Mouse (Mus musculus) kidney, adult 8-10 months (tissue): ENCODE data around the gene Hectd1.

Experiments used
- DNase-seq, 2 experiments: peaks; one replicate each; pipeline ENCODE4 v3.0.0; 2022

Gene Hectd1

GRCm38 (mm10) chr12:51829290-51830076 lies at the start of gene Hectd1:
Gene Hectd1, minus strand, starts transcription at chr12:51829536.
- DNase-seq = peak; percentile 74 to 79

- peak in 1 of 2 experiments; percentile 22 for DNase-seq
Observed at GRCm38 (mm10) chr12:51871446-51872144, 42.3 kb upstream of the Hectd1 start.

GRCm38 (mm10) chr12:51869511-51869910 lies 40.2 kb upstream of the Hectd1 start:
- DNase-seq = peak; percentile 49 to 56

GRCm38 (mm10) chr12:51867076-51867475 lies 37.7 kb upstream of the Hectd1 start:
- no peak for DNase-seq

- DNase-seq = peak in 1 of 2 experiments; percentile 49
Observed at GRCm38 (mm10) chr12:51866226-51866910, 37.0 kb upstream of the Hectd1 start.

GRCm38 (mm10) chr12:51865790-51866179 lies 36.4 kb upstream of the Hectd1 start:
- DNase-seq = peak in 1 of 2 experiments; percentile 37

- no peak for DNase-seq
Observed at GRCm38 (mm10) chr12:51865061-51865789, 35.9 kb upstream of the Hectd1 start.

GRCm38 (mm10) chr12:51863116-51864002 lies 34.0 kb upstream of the Hectd1 start:
- DNase-seq = peak; percentile 48 to 56

GRCm38 (mm10) chr12:51858134-51859028 lies 29.0 kb upstream of the Hectd1 start:
- no peak for DNase-seq

GRCm38 (mm10) chr12:51856768-51857295 lies 27.5 kb upstream of the Hectd1 start:
- DNase-seq = no peak

GRCm38 (mm10) chr12:51855872-51856271 lies 26.5 kb upstream of the Hectd1 start:
- no peak for DNase-seq

- no peak for DNase-seq
Observed at GRCm38 (mm10) chr12:51855453-51855852, 26.1 kb upstream of the Hectd1 start.

- no peak for DNase-seq
Observed at GRCm38 (mm10) chr12:51851617-51852016, 22.3 kb upstream of the Hectd1 start.

GRCm38 (mm10) chr12:51851155-51851554 lies 21.8 kb upstream of the Hectd1 start:
- DNase-seq = no peak

GRCm38 (mm10) chr12:51850339-51850738 lies 21.0 kb upstream of the Hectd1 start:
- DNase-seq = no peak

- no peak for DNase-seq
Observed at GRCm38 (mm10) chr12:51849902-51850301, 20.6 kb upstream of the Hectd1 start.

GRCm38 (mm10) chr12:51847953-51848680 lies 18.8 kb upstream of the Hectd1 start:
- DNase-seq = peak in 1 of 2 experiments; percentile 69

GRCm38 (mm10) chr12:51845261-51845660 lies 15.9 kb upstream of the Hectd1 start:
- peak in 1 of 2 experiments; percentile 50 for DNase-seq

- DNase-seq = peak; percentile 99 to 100
Observed at GRCm38 (mm10) chr12:51844771-51845256, 15.5 kb upstream of the Hectd1 start.
